Mouse (Mus musculus): ENCODE data around the gene Baiap2l1.

DNA sequence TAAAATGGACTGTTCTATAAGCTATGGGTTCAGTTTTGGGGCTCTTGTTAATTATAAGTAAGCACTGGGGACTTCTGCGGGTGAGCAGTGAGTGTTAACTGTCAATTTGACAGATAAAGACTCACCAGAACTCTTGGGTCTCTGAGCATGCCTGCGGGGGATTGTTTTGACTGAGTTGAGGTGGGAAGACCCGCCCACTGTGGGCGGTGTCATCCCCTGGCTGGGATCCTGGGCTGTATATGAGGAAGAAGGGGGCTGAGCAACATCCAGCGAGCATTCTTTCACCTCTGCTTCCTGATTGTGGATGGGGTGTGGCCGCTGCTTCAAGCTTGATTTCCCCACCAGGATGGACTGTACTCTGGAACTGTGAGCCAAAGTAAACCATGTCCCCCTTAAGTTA lies 123.7 kb downstream of the Baiap2l1 start:
- no peak for TF ChIP-seq EP300 (IDR thresholded peaks at IDR 0.05; ENCODE audit: low read depth)
- no peak for TF ChIP-seq CTCF (IDR thresholded peaks at IDR 0.05; ENCODE audit: low read depth)

All from liver, postnatal 0 days (tissue).